Mouse (Mus musculus) heart, adult 2 months (tissue): ENCODE results near the gene Akap2. TPM values are rescaled to one million over a fixed set of nuclear protein-coding genes. Genes with fewer than 3 reads are reported as not detected.

Experiments
- DNase-seq, 2 experiments: peaks; one replicate each; pipeline ENCODE4 v3.0.0; 2021
- H3K27ac ChIP-seq: fragments of 200-600 bp; 2 replicates; pipeline ENCODE4 v1.8.1; 2022
- H3K27me3 ChIP-seq: fragments of 200-500 bp; 2 replicates; pipeline ENCODE4 v1.6.1; 2012; ENCODE audit warnings: mild to moderate bottlenecking, low read length, inconsistent platforms, mixed read lengths; ENCODE audit not compliant: control insufficient read depth, insufficient read depth
- H3K36me3 ChIP-seq: fragments of 200-500 bp; 2 replicates; pipeline ENCODE4 v1.6.1; 2012; ENCODE audit warnings: low read length, inconsistent platforms; ENCODE audit not compliant: control insufficient read depth, insufficient read depth
- H3K4me1 ChIP-seq: fragments of 200-500 bp; 2 replicates; pipeline ENCODE4 v1.6.1; 2011; ENCODE audit warnings: low read length; ENCODE audit not compliant: control insufficient read depth, insufficient read depth
- H3K4me3 ChIP-seq: fragments of 200-600 bp; 2 replicates; pipeline ENCODE4 v1.8.1; 2022
- H3K79me2 ChIP-seq: fragments of 200-500 bp; replicated peaks from 2 replicates; pipeline ENCODE4 v1.6.1; 2012; ENCODE audit warnings: mild to moderate bottlenecking, inconsistent platforms, low read length, moderate library complexity, mixed read lengths; ENCODE audit not compliant: control insufficient read depth, insufficient read depth
- H3K9ac ChIP-seq: fragments of 200-500 bp; 2 replicates; pipeline ENCODE4 v1.6.1; 2012; ENCODE audit warnings: low read depth, mild to moderate bottlenecking, control low read depth, inconsistent platforms, low read length, mixed read lengths
- CTCF ChIP-seq: fragments of 200-600 bp; IDR thresholded peaks from 2 replicates; pipeline ENCODE4 v1.8.1; 2022; ENCODE audit warnings: antibody characterized with exemption, mild to moderate bottlenecking, moderate library complexity
- EP300 ChIP-seq: fragments of 200-500 bp; IDR thresholded peaks from 2 replicates; pipeline ENCODE4 v1.6.1; 2011; ENCODE audit warnings: low read depth, low read length, control low read depth; ENCODE audit not compliant: insufficient read depth
- POLR2A ChIP-seq: fragments of 200-500 bp; IDR thresholded peaks from 2 replicates; pipeline ENCODE4 v1.6.1; 2011; ENCODE audit warnings: mild to moderate bottlenecking, low read depth, low read length, control low read depth; ENCODE audit not compliant: insufficient read depth
- WGBS: fragments of 180-500 bp; shearing (Covaris S2); methylation state at CpG from one replicate; pipeline ENCODE4 v1.1.7; 2018; 5-methylcytosine and 5-hydroxymethylcytosine counted together
- intact Hi-C: fragments of 180-260 bp; cut with DNase I; formaldehyde crosslinking; loops from one replicate; pipeline ENCODE4 v1.15.1; 2025
- polyA plus RNA-seq: library from polyadenylated mRNA; depleted of rRNA; stranded (reverse); fragments of >200 nt; gene quantifications from 2 replicates; pipeline ENCODE4 v1.2.3, GENCODE M21; 2012
- total RNA-seq, 2 experiments: library from RNA; stranded (reverse); gene quantifications; 2 replicates each; pipeline ENCODE4 v1.2.3; 2021

The Akap2 gene
- total and polyA plus RNA-seq, 3 experiments, result 72.4 to 106 (median 86.4) TPM

GRCm38 (mm10) chr4:57919494-57920423 is 202.3 kb downstream of the Akap2 start:
- no peaks in the 10 kb centered on the region for H3K27me3 ChIP-seq
- no peak for DNase-seq
- TF ChIP-seq POLR2A (no peak), CTCF (no peak)
- H3K4me1 ChIP-seq, result no peaks in the 10 kb centered on the region
- no peaks in the 10 kb centered on the region for H3K36me3 ChIP-seq
- H3K27ac ChIP-seq, result no peak overlapping the region
- no peak overlapping the region for H3K4me3 ChIP-seq
- intact Hi-C loops, result no loop called here
- H3K9ac ChIP-seq, result no peak overlapping the region
- no peaks in the 10 kb centered on the region for H3K79me2 ChIP-seq
- WGBS, result 47% methylated on average over 8 of the region's 8 CpGs

GRCm38 (mm10) chr4:57920522-57920921 is 203.1 kb downstream of the Akap2 start:
- Histone ChIP-seq H3K9ac (no peak overlapping the region), H3K27me3 (no peaks in the 10 kb centered on the region), H3K79me2 (no peaks in the 10 kb centered on the region), H3K4me3 (no peak overlapping the region), H3K36me3 (no peaks in the 10 kb centered on the region), H3K27ac (no peak overlapping the region), H3K4me1 (no peaks in the 10 kb centered on the region)
- DNase-seq, result no peak
- TF ChIP-seq EP300 (no peak), CTCF (no peak), POLR2A (no peak)
- intact Hi-C loops, result no loop called here
- 92% methylated on average over 1 of the region's 1 CpGs for WGBS

- TF ChIP-seq CTCF (no peak), POLR2A (no peak), EP300 (no peak)
- Histone ChIP-seq H3K27ac (no peak overlapping the region), H3K4me1 (no peaks in the 10 kb centered on the region), H3K27me3 (no peaks in the 10 kb centered on the region), H3K4me3 (no peak overlapping the region), H3K36me3 (no peaks in the 10 kb centered on the region), H3K79me2 (no peaks in the 10 kb centered on the region), H3K9ac (no peak overlapping the region)
- no peak for DNase-seq
- intact Hi-C loops, result no loop called here
- 76% methylated on average over 5 of the region's 5 CpGs for WGBS
Measured at GRCm38 (mm10) chr4:57922171-57922570, 204.7 kb downstream of the Akap2 start.

GRCm38 (mm10) chr4:57924556-57925071 is 207.2 kb downstream of the Akap2 start:
- no peak for TF ChIP-seq CTCF
- no peak for TF ChIP-seq POLR2A
- TF ChIP-seq EP300, result no peak

GRCm38 (mm10) chr4:57927464-57928205 is 210.2 kb downstream of the Akap2 start:
- Histone ChIP-seq H3K79me2 (no peaks in the 10 kb centered on the region), H3K4me1 (no peaks in the 10 kb centered on the region), H3K36me3 (no peaks in the 10 kb centered on the region), H3K4me3 (no peak overlapping the region), H3K27ac (no peak overlapping the region), H3K27me3 (no peaks in the 10 kb centered on the region), H3K9ac (no peak overlapping the region)
- 23% methylated on average over 3 of the region's 3 CpGs for WGBS
- TF ChIP-seq EP300, result no peak
- TF ChIP-seq CTCF, result peak; percentile 84
- no peak for DNase-seq
- intact Hi-C loops, result loop anchor here (5.0 kb wide), 1 partner anchor 555 kb away; no protein-coding TSS in a partner anchor

More at GRCm38 (mm10) chr4:57924556-57925071, 207.2 kb downstream of the Akap2 start:
- Histone ChIP-seq H3K27me3 (no peaks in the 10 kb centered on the region), H3K9ac (no peak overlapping the region), H3K4me1 (no peaks in the 10 kb centered on the region), H3K27ac (no peak overlapping the region), H3K79me2 (no peaks in the 10 kb centered on the region), H3K4me3 (no peak overlapping the region), H3K36me3 (no peaks in the 10 kb centered on the region)
- intact Hi-C loops, result loop anchor here (5.0 kb wide), 1 partner anchor 552 kb away; no protein-coding TSS in a partner anchor
- DNase-seq, result no peak
- 83% methylated on average over 6 of the region's 6 CpGs for WGBS
